Mouse (Mus musculus) CH12F3 (cell line): ENCODE results near the gene Efhb.

Source experiments
- in situ Hi-C: fragments of 300-500 bp; cut with MboI; formaldehyde crosslinking; loops from 2 replicates; pipeline ENCODE4 v1.14.3; 2020; ENCODE audit warnings: low sequenced_read_pairs

Gene Efhb

DNA sequence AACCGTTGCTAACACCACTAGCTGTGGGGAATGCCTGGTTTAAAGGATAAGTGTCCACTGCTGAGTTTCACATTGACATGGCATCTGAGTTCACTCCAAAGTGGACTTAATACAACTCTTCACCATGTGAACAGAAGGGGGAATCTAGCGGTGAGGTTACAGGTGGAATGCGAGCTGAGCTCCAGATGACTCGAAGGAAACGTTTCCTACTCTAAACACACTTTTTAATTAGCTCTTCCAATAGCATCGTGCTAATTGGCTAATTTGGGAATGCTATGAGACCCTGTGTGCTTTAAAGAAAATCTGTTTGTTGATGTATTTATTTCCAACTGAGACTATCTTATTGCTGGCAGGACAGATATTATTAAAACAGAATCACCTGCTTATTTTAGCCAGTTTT lies 76.3 kb downstream of the Efhb start:
- in situ Hi-C loops: loop anchor here (25.0 kb wide), 1 partner anchor 825 kb away; no protein-coding TSS in a partner anchor

DNA sequence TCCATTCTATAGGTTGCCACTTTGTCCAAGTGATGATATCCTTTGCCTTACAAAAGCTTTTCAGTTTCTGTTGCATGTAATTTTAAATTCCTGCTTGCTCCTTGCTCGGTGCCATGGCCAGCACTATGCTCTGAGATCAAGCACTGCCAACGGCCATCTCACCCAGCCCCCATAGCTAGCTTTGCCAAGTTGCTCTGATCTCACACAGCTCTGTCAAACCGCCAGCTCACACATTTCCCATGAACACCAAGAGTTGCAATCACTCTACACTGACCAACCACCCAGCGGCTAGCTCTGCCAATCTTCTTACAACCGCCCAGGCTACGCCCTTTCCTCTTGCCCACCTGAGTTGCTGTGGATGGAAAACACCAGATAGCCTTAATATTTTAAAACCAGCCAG lies 99.0 kb downstream of the Efhb start:
- in situ Hi-C loops: no loop called here
